Comparison of ENCODE assay signal across 9 mouse cellular contexts in the genomic region with DNA sequence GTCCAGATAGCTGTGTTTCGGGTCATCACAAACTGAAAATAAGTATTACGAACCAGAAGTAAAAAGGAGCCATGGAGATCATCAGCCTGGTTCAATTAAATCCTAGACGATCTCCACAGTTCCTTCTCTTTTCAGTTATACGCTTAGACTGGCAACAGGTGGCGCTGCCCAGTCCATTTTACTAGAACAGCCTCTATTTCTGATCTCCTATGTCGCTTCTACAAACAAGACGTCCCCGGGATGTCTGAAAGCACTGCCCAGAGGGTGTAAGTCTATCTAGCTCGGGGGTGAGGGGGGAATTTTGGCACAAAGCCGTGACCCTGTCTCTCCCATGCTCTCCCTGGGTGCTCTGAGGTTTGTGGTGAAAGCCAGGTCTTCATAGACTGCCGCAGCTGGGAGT. TPM values are rescaled to one million over a fixed set of nuclear protein-coding genes. Genes with fewer than 3 reads are reported as not detected.
DNase-seq lines count a peak whose midpoint lies in the region; ATAC-seq and TF ChIP-seq lines count a peak whose summit lies in the region.
"Had no signal": no experiment of that assay in that cellular context is flagged by ENCODE, and none has a peak within 500 bp of the region (broad histone marks: within the 10 kb centered on the region; RNA-seq: fewer than 3 reads in every experiment).

No protein-coding gene starts in this region.

- H3K9me3 ChIP-seq in hindbrain, postnatal 0 days (ENCODE audit: low read length), result no peaks in the 10 kb centered on the region

- H3K4me1 ChIP-seq in hindbrain, postnatal 0 days (ENCODE audit: insufficient read depth, low read length), result no peaks in the 10 kb centered on the region

- peak; percentile 55 for ATAC-seq in hindbrain, postnatal 0 days
- peak; percentile 59 for ATAC-seq in megakaryocyte-erythroid progenitor cell, adult 5-6 weeks (replicated peaks; ENCODE audit: low FRiP score, low TSS enrichment, poor library complexity, severe bottlenecking)

- H3K9ac ChIP-seq in hindbrain, postnatal 0 days (replicated peaks; ENCODE audit: low read length), result peak overlapping the region; percentile 35

- H3K36me3 ChIP-seq in hindbrain, postnatal 0 days (ENCODE audit: insufficient read depth, low read length), result no peaks in the 10 kb centered on the region

- peak; percentile 81 for TF ChIP-seq CTCF in gastrocnemius, adult 2 months (IDR thresholded peaks at IDR 0.05)
- peak; percentile 75 for TF ChIP-seq CTCF in hindbrain, postnatal 0 days (IDR thresholded peaks at IDR 0.05; ENCODE audit: low read depth)

- peak overlapping the region; percentile 55 for H3K4me2 ChIP-seq in hindbrain, postnatal 0 days (ENCODE audit: low read depth, low read length)

- intact Hi-C loops in gastrocnemius, adult 2 months (cut with DNase I), result loop anchor here (5.0 kb wide), 3 partner anchors 42 to 162 kb away; partner anchors contain the start of gene A4galt
- intact Hi-C loops in left cerebral cortex, postnatal 10 days (cut with DNase I), result loop anchor here (10.0 kb wide), 2 partner anchors 135 to 305 kb away; partner anchors contain the start of gene Ttll1

- H3K27me3 ChIP-seq in hindbrain, postnatal 0 days (ENCODE audit: insufficient read depth, low read length), result no peaks in the 10 kb centered on the region

- peak; percentile 15 for DNase-seq in cerebellum, adult 11-12 months
- DNase-seq in cerebellum, adult 11 months, result no peak
- peak; percentile 74 to 82 for DNase-seq in cerebellum, postnatal 14 days
- DNase-seq in gastrocnemius, adult 2 months, result peak; percentile 74
- peak; percentile 88 for DNase-seq in hindbrain, postnatal 0 days (ENCODE audit: low spot score)
- peak; percentile 52 to 80 for DNase-seq in left cerebral cortex, postnatal 10 days (ENCODE audit: extremely low spot score in 1 of 2, low spot score in 2 of 2)
- DNase-seq in right cerebral cortex, postnatal 36 days (ENCODE audit: low spot score in 2 of 2), result peak; percentile 25 to 34

- peak overlapping the region; percentile 46; the same call in 1 of the 2 replicates for H3K27ac ChIP-seq in gastrocnemius, adult 2 months
- H3K27ac ChIP-seq in hindbrain, postnatal 0 days, result peak overlapping the region; percentile 63; the same call in 1 of the 2 replicates
- H3K27ac ChIP-seq: macrophage had no signal

- whole genome bisulfite sequencing in hindbrain, postnatal 0 days, result 20% methylated on average over 11 of the region's 11 CpGs

- peak overlapping the region; percentile 64 for H3K4me3 ChIP-seq in gastrocnemius, adult 2 months
- peak overlapping the region; percentile 28 for H3K4me3 ChIP-seq in hindbrain, postnatal 0 days (ENCODE audit: low read length)

RNA-seq across cellular contexts. Expression of gene Cyb5r3, which starts 37.8 kb away (rescaled TPM):
- 10 to 100 TPM; 39.2 to 43.1 TPM for total RNA-seq in gastrocnemius, adult 2 months (2021)
- 93.8 and 99.2 TPM in 2 replicates for total RNA-seq in hindbrain, postnatal 0 days (2014; rRNA removed)
- polyA plus RNA-seq in hindbrain, postnatal 0 days (2015; fragmentation: Nextera tagmentation; extraction: Ambion mirVana), result 117 and 136 TPM in 2 replicates
- total RNA-seq in left cerebral cortex, postnatal 10 days (2021), result 10 to 100 TPM; 91.1 to 94.6 TPM
- total RNA-seq in megakaryocyte-erythroid progenitor cell, adult 5-6 weeks (2014; fragmentation: Nextera tagmentation), result 89.4 and 102 TPM in 2 replicates
- total RNA-seq in megakaryocyte-erythroid progenitor cell, adult 5-6 weeks (2017), result 33.0 and 55.6 TPM in 2 replicates

RNA-seq across cellular contexts. Expression of gene A4galt, which starts 41.3 kb away (rescaled TPM):
- total RNA-seq in gastrocnemius, adult 2 months (2021), result 1 to 10 TPM; 2.8 to 4.0 TPM
- total RNA-seq in hindbrain, postnatal 0 days (2014; rRNA removed), result 7.1 and 14.8 TPM in 2 replicates
- polyA plus RNA-seq in hindbrain, postnatal 0 days (2015; fragmentation: Nextera tagmentation; extraction: Ambion mirVana), result 6.7 and 7.1 TPM in 2 replicates
- 1 to 10 TPM; 3.0 TPM for total RNA-seq in left cerebral cortex, postnatal 10 days (2021)
- not detected in 2 replicates for total RNA-seq in megakaryocyte-erythroid progenitor cell, adult 5-6 weeks (2014; fragmentation: Nextera tagmentation)
- total RNA-seq in megakaryocyte-erythroid progenitor cell, adult 5-6 weeks (2017), result not detected in 2 replicates
